Mouse (Mus musculus): ENCODE data around the gene Pced1a. TPM values are rescaled to one million over a fixed set of nuclear protein-coding genes. Genes with fewer than 3 reads are reported as not detected.

Gene Pced1a
- 6.9 and 10.4 TPM in 2 replicates for polyA plus RNA-seq (2012; ENCODE audit: insufficient read depth, insufficient read length, missing spikeins)

- Histone ChIP-seq H3K27ac (replicated peaks; ENCODE audit: low read depth, low read length) (peak within 1 kb of the TSS; percentile 66), H3K4me1 (ENCODE audit: control insufficient read depth, insufficient read depth, insufficient read length, low read length) (peaks cover 5% of the 10 kb centered on the region), H3K4me3 (ENCODE audit: insufficient read depth, low read depth, low read length) (peak within 1 kb of the TSS; percentile 81)
These were observed at the start of gene Pced1a, which contains the start of gene Vps16 for GRCm38 (mm10) chr2:130424126-130424853. Gene Pced1a (minus strand): TSS chr2:130424701. Gene Vps16 (plus strand): TSS chr2:130424339.

- no peak overlapping the region for H3K4me3 ChIP-seq (ENCODE audit: insufficient read depth, low read depth, low read length)
- peaks cover 17% of the 10 kb centered on the region for H3K4me1 ChIP-seq (ENCODE audit: control insufficient read depth, insufficient read depth, insufficient read length, low read length)
- H3K27ac ChIP-seq (replicated peaks; ENCODE audit: low read depth, low read length): no peak overlapping the region
These were observed 48.5 kb upstream of the Pced1a start for GRCm38 (mm10) chr2:130472908-130473510.

GRCm38 (mm10) chr2:130469935-130470334 lies 45.4 kb upstream of the Pced1a start:
- peaks cover 8% of the 10 kb centered on the region for H3K4me1 ChIP-seq (ENCODE audit: control insufficient read depth, insufficient read depth, insufficient read length, low read length)
- H3K27ac ChIP-seq (replicated peaks; ENCODE audit: low read depth, low read length): no peak overlapping the region
- no peak overlapping the region for H3K4me3 ChIP-seq (ENCODE audit: insufficient read depth, low read depth, low read length)

- peaks cover 7% of the 10 kb centered on the region for H3K4me1 ChIP-seq (ENCODE audit: control insufficient read depth, insufficient read depth, insufficient read length, low read length)
- no peak overlapping the region for H3K27ac ChIP-seq (replicated peaks; ENCODE audit: low read depth, low read length)
- no peak overlapping the region for H3K4me3 ChIP-seq (ENCODE audit: insufficient read depth, low read depth, low read length)
These were observed 44.9 kb upstream of the Pced1a start for GRCm38 (mm10) chr2:130469366-130469765.

GRCm38 (mm10) chr2:130466438-130466837 lies 41.9 kb upstream of the Pced1a start:
- H3K27ac ChIP-seq (replicated peaks; ENCODE audit: low read depth, low read length): no peak overlapping the region
- H3K4me3 ChIP-seq (ENCODE audit: insufficient read depth, low read depth, low read length): no peak overlapping the region

DNA sequence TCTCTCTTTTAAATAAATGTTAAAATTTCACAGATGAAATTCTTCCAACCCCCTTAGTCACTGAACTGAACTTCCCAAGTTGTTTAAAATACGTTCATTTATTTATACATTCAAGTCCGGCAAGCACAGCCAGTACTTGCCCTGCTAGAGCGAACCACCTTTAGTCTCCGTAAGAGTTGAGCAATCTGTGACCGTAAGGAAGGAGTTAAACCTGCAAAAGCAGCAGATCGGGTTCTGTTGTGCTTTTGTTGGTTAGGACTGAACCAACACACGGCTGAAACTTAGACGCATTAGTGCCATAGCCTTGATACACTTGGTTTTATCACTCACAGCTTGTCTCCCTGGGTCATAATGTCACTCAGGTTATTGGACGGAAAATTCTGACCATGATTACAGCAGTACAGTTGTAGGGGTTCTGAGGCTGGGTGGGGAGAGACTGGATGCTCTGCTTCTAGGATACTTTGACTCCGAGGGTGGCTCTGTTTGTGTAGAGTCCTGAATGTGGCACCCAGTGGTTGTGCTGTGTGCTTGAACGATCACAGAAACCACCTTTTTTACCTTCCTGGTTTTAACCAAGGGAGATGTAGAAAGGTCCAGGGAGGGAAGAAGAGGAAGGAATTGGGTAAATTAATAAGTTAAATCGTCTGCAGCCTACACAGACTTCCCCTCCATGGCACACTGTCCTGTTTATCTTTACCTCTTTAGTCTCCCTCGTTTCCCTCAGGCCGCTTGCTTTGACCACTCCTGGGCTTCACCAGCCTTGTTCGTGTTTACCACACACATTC lies 37.0 kb upstream of the Pced1a start:
- H3K4me3 ChIP-seq (ENCODE audit: insufficient read depth, low read depth, low read length): no peak overlapping the region
- peaks cover 10% of the 10 kb centered on the region for H3K4me1 ChIP-seq (ENCODE audit: control insufficient read depth, insufficient read depth, insufficient read length, low read length)
- H3K27ac ChIP-seq (replicated peaks; ENCODE audit: low read depth, low read length): no peak overlapping the region

More at GRCm38 (mm10) chr2:130466438-130466837, 41.9 kb upstream of the Pced1a start:
- peaks cover 6% of the 10 kb centered on the region; the same call in 1 of the 2 replicates for H3K4me1 ChIP-seq (ENCODE audit: control insufficient read depth, insufficient read depth, insufficient read length, low read length)

DNA sequence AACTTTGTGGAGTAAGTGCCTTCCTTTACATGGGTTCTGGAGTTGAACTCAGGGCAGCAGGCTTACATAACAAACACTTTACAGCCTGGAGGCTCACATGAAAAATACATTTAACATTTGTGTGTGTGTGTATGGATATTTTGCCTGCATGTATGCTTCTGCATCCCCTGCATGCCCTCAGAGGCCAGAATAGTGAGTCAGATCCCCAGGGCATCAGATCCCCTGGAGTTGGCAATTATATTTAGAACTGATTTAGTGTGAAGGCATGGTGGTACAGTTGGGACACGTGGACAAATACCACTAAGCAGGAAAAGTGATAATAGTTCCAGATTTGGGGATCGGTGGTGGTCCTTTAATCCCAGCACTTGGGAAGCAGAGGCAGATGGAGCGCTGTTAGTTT lies 35.1 kb upstream of the Pced1a start:
- peaks cover 11% of the 10 kb centered on the region for H3K4me1 ChIP-seq (ENCODE audit: control insufficient read depth, insufficient read depth, insufficient read length, low read length)
- H3K4me3 ChIP-seq (ENCODE audit: insufficient read depth, low read depth, low read length): no peak overlapping the region
- H3K27ac ChIP-seq (replicated peaks; ENCODE audit: low read depth, low read length): no peak overlapping the region

DNA sequence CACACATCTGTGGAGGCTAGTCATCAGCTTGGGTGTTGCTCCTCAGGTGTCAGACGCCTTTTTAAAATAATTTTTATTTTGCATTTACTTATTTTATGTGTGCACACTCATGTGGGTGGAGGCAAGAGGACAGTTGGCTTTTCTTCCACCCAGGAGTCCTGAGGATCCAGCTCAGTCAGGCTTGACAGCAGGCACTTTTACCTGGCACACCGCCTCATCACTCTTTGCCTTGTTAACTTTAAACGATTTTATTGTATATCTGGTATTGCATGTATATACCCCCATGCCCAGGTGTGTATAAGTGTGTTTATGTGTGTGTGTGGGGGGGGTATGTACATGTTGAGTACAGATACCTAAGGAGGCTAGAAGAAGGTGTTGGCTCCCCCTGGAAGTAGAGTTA lies 33.4 kb upstream of the Pced1a start:
- no peak overlapping the region for H3K4me3 ChIP-seq (ENCODE audit: insufficient read depth, low read depth, low read length)
- H3K4me1 ChIP-seq (ENCODE audit: control insufficient read depth, insufficient read depth, insufficient read length, low read length): peaks cover 14% of the 10 kb centered on the region
- H3K27ac ChIP-seq (replicated peaks; ENCODE audit: low read depth, low read length): no peak overlapping the region

DNA sequence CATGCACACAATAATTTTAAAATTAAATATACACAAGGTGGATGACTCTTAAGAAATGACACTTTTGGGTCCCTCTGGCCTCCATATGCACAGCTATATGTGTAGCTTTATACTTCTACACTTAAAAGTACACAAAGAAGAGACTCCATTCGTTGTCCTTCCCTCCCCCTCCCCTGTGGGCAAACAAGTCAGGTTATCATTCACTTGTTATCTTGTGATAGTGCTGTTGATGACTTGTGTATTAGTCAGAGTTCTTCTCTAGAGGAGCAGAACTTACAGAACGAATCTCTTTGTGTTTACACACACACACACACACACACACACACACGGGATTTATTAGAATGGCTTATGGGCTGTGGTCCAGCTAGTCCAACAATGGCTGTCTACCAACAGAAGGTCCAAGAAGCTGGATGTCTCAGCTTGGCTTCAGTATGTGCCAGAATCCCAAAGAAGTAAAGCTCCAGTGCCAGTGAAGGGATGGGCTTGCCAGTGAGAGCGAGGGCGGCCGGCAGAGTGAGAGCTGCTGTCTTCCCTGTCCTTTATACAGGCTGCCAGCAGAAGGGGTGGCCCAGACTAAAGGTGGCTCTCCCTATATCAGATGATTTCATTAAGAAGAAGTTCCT lies 30.4 kb upstream of the Pced1a start:
- Histone ChIP-seq H3K4me1 (ENCODE audit: control insufficient read depth, insufficient read depth, insufficient read length, low read length) (peaks cover 12% of the 10 kb centered on the region), H3K4me3 (ENCODE audit: insufficient read depth, low read depth, low read length) (no peak overlapping the region), H3K27ac (replicated peaks; ENCODE audit: low read depth, low read length) (no peak overlapping the region)

DNA sequence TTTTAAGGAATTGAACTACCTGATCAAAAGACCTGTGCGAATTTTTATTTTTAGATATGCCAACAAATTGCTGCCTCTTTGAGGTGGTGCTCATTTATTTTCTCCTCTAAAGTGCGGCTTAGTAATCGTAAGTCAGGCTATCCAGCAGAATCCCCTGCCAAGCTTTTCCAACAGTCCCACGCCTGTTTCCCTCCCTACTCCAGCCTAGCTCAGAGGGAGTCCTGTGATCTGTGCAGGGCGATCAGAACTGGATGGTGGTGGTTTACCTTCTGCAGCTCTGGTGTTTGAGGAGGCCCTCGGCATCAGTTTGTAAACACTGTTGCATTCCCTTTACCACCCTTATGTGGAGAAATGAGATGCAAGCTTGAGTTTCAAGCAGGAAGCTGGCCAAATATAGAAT lies 28.9 kb upstream of the Pced1a start:
- Histone ChIP-seq H3K4me3 (ENCODE audit: insufficient read depth, low read depth, low read length) (no peak overlapping the region), H3K4me1 (ENCODE audit: control insufficient read depth, insufficient read depth, insufficient read length, low read length) (peaks cover 10% of the 10 kb centered on the region), H3K27ac (replicated peaks; ENCODE audit: low read depth, low read length) (0 out of 2 replicates have a peak overlapping the region, but pooled peaks have one; percentile 14)

- Histone ChIP-seq H3K4me3 (ENCODE audit: insufficient read depth, low read depth, low read length) (0 out of 2 replicates have a peak overlapping the region, but pooled peaks have one; percentile 5), H3K27ac (replicated peaks; ENCODE audit: low read depth, low read length) (no peak overlapping the region), H3K4me1 (ENCODE audit: control insufficient read depth, insufficient read depth, insufficient read length, low read length) (peaks cover 5% of the 10 kb centered on the region)
These were observed 27.8 kb upstream of the Pced1a start for GRCm38 (mm10) chr2:130452266-130452665.

DNA sequence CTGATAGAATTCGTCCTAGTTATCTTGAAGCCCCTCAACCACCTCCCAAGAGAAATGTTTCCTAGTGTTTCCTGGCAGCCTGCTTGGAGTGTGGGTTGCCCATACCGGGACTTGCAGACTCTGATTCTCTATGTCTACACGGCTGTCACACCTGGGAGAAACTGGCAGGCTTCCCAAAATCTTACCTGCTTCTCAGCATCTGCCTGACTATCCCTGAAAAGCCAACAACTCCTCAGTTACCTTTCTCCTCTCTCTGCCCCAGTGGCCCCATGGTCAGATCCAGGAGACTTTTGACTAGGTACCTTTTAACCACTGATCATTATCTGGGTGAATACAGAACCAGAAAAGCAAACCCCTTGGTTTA lies 27.2 kb upstream of the Pced1a start:
- H3K4me3 ChIP-seq (ENCODE audit: insufficient read depth, low read depth, low read length): peak overlapping the region; percentile 92
- no peak overlapping the region for H3K27ac ChIP-seq (replicated peaks; ENCODE audit: low read depth, low read length)
- peaks cover 5% of the 10 kb centered on the region for H3K4me1 ChIP-seq (ENCODE audit: control insufficient read depth, insufficient read depth, insufficient read length, low read length)

DNA sequence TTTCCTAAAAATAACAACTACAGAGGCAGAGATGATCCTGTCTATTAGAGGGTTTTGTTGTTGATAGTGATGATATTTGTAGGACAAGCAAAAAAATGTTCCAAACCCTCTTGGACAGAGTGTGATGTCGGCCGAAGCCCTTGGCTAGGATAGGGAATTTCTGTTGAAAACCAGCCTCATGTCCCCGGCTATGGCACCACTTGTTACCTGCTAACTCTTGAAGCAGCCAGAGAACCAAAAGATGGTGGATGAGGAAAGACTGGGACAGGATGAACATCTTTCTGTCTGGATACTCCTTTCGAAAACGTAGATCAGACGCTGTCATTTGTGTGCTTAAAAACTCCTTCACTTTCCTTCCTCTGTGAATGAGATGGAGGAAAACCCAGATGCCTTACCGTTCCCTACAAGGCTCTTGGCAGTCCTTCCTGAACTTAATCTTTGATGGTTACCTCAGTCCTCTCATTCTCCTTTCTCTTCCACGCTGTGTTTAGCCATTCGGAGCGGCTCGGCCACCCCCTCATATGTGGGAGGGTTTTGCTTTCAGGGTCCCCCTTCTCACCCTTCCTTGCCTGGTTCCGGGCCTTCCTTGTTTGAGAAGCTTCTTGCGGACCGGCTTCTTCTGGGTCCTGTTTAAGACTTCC lies 26.7 kb upstream of the Pced1a start:
- Histone ChIP-seq H3K4me3 (ENCODE audit: insufficient read depth, low read depth, low read length) (peak overlapping the region; percentile 92), H3K27ac (replicated peaks; ENCODE audit: low read depth, low read length) (no peak overlapping the region), H3K4me1 (ENCODE audit: control insufficient read depth, insufficient read depth, insufficient read length, low read length) (peaks cover 5% of the 10 kb centered on the region)

DNA sequence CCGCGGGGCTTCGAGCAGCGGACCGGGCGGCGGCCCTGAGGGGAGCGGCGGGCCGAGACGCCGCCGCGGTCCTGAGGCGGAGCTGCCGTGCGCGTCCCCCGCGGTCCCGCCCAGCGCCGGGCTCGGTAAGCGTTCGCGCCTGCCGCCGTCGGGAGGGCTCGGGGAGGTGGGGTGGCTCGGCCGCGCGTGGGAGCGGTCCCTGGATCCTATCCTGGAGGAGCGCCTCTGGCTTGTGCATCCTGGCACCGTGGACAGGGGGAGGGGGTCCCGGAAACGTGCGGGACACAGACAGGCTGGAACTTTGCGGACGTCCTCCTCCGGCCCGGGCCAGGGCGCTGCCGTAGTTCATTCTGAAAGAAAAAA lies 25.9 kb upstream of the Pced1a start:
- peaks cover 5% of the 10 kb centered on the region for H3K4me1 ChIP-seq (ENCODE audit: control insufficient read depth, insufficient read depth, insufficient read length, low read length)
- peak overlapping the region; percentile 92 for H3K4me3 ChIP-seq (ENCODE audit: insufficient read depth, low read depth, low read length)
- peak overlapping the region; percentile 75 for H3K27ac ChIP-seq (replicated peaks; ENCODE audit: low read depth, low read length)

Data from brown adipose tissue, adult 24 weeks (tissue).